Mouse (Mus musculus): ENCODE measurements at regions not wholly inside any gene's neighbourhood (a gene's known extent, or its start where the extent isn't known, plus 50 kb on each side); places are given as distances from the start of the nearest gene placed in this dataset.

GRCm38 (mm10) chr10:30470831-30471230 is 129.7 kb downstream of the Trmt11 start:
- Histone ChIP-seq H3K27me3 (ENCODE audit: control insufficient read depth, insufficient read depth, low read depth, low read length) (no peaks in the 10 kb centered on the region), H3K27ac (ENCODE audit: low read length) (no peak overlapping the region), H3K4me1 (replicated peaks; ENCODE audit: control insufficient read depth, insufficient read depth, low read length) (no peaks in the 10 kb centered on the region), H3K9ac (ENCODE audit: low read length) (no peak overlapping the region), H3K4me2 (ENCODE audit: low read depth, low read length) (no peak overlapping the region), H3K9me3 (ENCODE audit: control insufficient read depth, low read length) (no peaks in the 10 kb centered on the region), H3K4me3 (ENCODE audit: low read length) (no peak overlapping the region), H3K36me3 (ENCODE audit: control insufficient read depth, insufficient read depth, low read length) (no peaks in the 10 kb centered on the region)
- peak; percentile 94 for ATAC-seq (ENCODE audit: low read depth)
- WGBS: 35% methylated on average over 3 of the region's 3 CpGs

GRCm38 (mm10) chr10:30450616-30451015 is 149.9 kb downstream of the Trmt11 start:
- Histone ChIP-seq H3K4me1 (replicated peaks; ENCODE audit: control insufficient read depth, insufficient read depth, low read length) (no peaks in the 10 kb centered on the region), H3K4me3 (ENCODE audit: low read length) (no peak overlapping the region), H3K27ac (ENCODE audit: low read length) (no peak overlapping the region), H3K9ac (ENCODE audit: low read length) (no peak overlapping the region), H3K27me3 (ENCODE audit: control insufficient read depth, insufficient read depth, low read depth, low read length) (no peaks in the 10 kb centered on the region), H3K36me3 (ENCODE audit: control insufficient read depth, insufficient read depth, low read length) (no peaks in the 10 kb centered on the region), H3K9me3 (ENCODE audit: control insufficient read depth, low read length) (no peaks in the 10 kb centered on the region), H3K4me2 (ENCODE audit: low read depth, low read length) (no peak overlapping the region)
- ATAC-seq (ENCODE audit: low read depth): no peak
- WGBS: 76% methylated on average over 4 of the region's 4 CpGs

- H3K9ac ChIP-seq (ENCODE audit: low read length): no peak overlapping the region
- H3K36me3 ChIP-seq (ENCODE audit: control insufficient read depth, insufficient read depth, low read length): no peaks in the 10 kb centered on the region
- H3K9me3 ChIP-seq (ENCODE audit: control insufficient read depth, low read length): no peaks in the 10 kb centered on the region
- H3K4me2 ChIP-seq (ENCODE audit: low read depth, low read length): no peak overlapping the region
- no peak for ATAC-seq (ENCODE audit: low read depth)
- no peaks in the 10 kb centered on the region for H3K27me3 ChIP-seq (ENCODE audit: control insufficient read depth, insufficient read depth, low read depth, low read length)
- WGBS: 81% methylated on average over 2 of the region's 2 CpGs
- no peak overlapping the region for H3K27ac ChIP-seq (ENCODE audit: low read length)
- H3K4me1 ChIP-seq (replicated peaks; ENCODE audit: control insufficient read depth, insufficient read depth, low read length): no peaks in the 10 kb centered on the region
- H3K4me3 ChIP-seq (ENCODE audit: low read length): no peak overlapping the region
Measured at GRCm38 (mm10) chr10:30447057-30447456, 153.5 kb downstream of the Trmt11 start.

GRCm38 (mm10) chr10:30446572-30446971 is 154.0 kb downstream of the Trmt11 start:
- Histone ChIP-seq H3K27ac (ENCODE audit: low read length) (no peak overlapping the region), H3K4me3 (ENCODE audit: low read length) (no peak overlapping the region), H3K27me3 (ENCODE audit: control insufficient read depth, insufficient read depth, low read depth, low read length) (no peaks in the 10 kb centered on the region), H3K4me1 (replicated peaks; ENCODE audit: control insufficient read depth, insufficient read depth, low read length) (no peaks in the 10 kb centered on the region), H3K4me2 (ENCODE audit: low read depth, low read length) (no peak overlapping the region), H3K9ac (ENCODE audit: low read length) (no peak overlapping the region), H3K36me3 (ENCODE audit: control insufficient read depth, insufficient read depth, low read length) (no peaks in the 10 kb centered on the region), H3K9me3 (ENCODE audit: control insufficient read depth, low read length) (no peaks in the 10 kb centered on the region)
- no peak for ATAC-seq (ENCODE audit: low read depth)
- 65% methylated on average over 1 of the region's 1 CpGs for WGBS

- no peaks in the 10 kb centered on the region for H3K4me1 ChIP-seq (replicated peaks; ENCODE audit: control insufficient read depth, insufficient read depth, low read length)
- no peaks in the 10 kb centered on the region for H3K36me3 ChIP-seq (ENCODE audit: control insufficient read depth, insufficient read depth, low read length)
- H3K9me3 ChIP-seq (ENCODE audit: control insufficient read depth, low read length): no peaks in the 10 kb centered on the region
- H3K27me3 ChIP-seq (ENCODE audit: control insufficient read depth, insufficient read depth, low read depth, low read length): no peaks in the 10 kb centered on the region
- no peak overlapping the region for H3K9ac ChIP-seq (ENCODE audit: low read length)
- no peak overlapping the region for H3K27ac ChIP-seq (ENCODE audit: low read length)
- ATAC-seq (ENCODE audit: low read depth): no peak
- WGBS: 36% methylated on average over 2 of the region's 2 CpGs
- no peak overlapping the region for H3K4me3 ChIP-seq (ENCODE audit: low read length)
- no peak overlapping the region for H3K4me2 ChIP-seq (ENCODE audit: low read depth, low read length)
Measured at GRCm38 (mm10) chr10:30439802-30440201, 160.7 kb downstream of the Trmt11 start.

GRCm38 (mm10) chr10:30426420-30426923 is 174.1 kb downstream of the Trmt11 start:
- H3K4me1 ChIP-seq (replicated peaks; ENCODE audit: control insufficient read depth, insufficient read depth, low read length): no peaks in the 10 kb centered on the region
- WGBS: 34% methylated on average over 4 of the region's 4 CpGs
- H3K27me3 ChIP-seq (ENCODE audit: control insufficient read depth, insufficient read depth, low read depth, low read length): no peaks in the 10 kb centered on the region
- peak; percentile 67 for ATAC-seq (ENCODE audit: low read depth)
- H3K27ac ChIP-seq (ENCODE audit: low read length): no peak overlapping the region
- H3K4me3 ChIP-seq (ENCODE audit: low read length): no peak overlapping the region
- no peaks in the 10 kb centered on the region for H3K36me3 ChIP-seq (ENCODE audit: control insufficient read depth, insufficient read depth, low read length)
- no peak overlapping the region for H3K4me2 ChIP-seq (ENCODE audit: low read depth, low read length)
- H3K9me3 ChIP-seq (ENCODE audit: control insufficient read depth, low read length): no peaks in the 10 kb centered on the region
- no peak overlapping the region for H3K9ac ChIP-seq (ENCODE audit: low read length)

GRCm38 (mm10) chr10:30419391-30420043 is 181.0 kb downstream of the Trmt11 start:
- peaks cover 2% of the 10 kb centered on the region; the same call in 1 of the 2 replicates for H3K27me3 ChIP-seq (ENCODE audit: control insufficient read depth, insufficient read depth, low read depth, low read length)
- no peak overlapping the region for H3K27ac ChIP-seq (ENCODE audit: low read length)
- no peaks in the 10 kb centered on the region for H3K9me3 ChIP-seq (ENCODE audit: control insufficient read depth, low read length)
- WGBS: 29% methylated on average over 6 of the region's 6 CpGs
- no peaks in the 10 kb centered on the region for H3K4me1 ChIP-seq (replicated peaks; ENCODE audit: control insufficient read depth, insufficient read depth, low read length)
- H3K9ac ChIP-seq (ENCODE audit: low read length): no peak overlapping the region
- H3K4me2 ChIP-seq (ENCODE audit: low read depth, low read length): no peak overlapping the region; the same call in 1 of the 2 replicates
- ATAC-seq (ENCODE audit: low read depth): no peak
- no peak overlapping the region for H3K4me3 ChIP-seq (ENCODE audit: low read length)
- H3K36me3 ChIP-seq (ENCODE audit: control insufficient read depth, insufficient read depth, low read length): no peaks in the 10 kb centered on the region

- WGBS: 43% methylated on average over 3 of the region's 3 CpGs
Measured at GRCm38 (mm10) chr10:30416314-30416713, 184.2 kb downstream of the Trmt11 start.

GRCm38 (mm10) chr10:30411736-30412135 is 188.8 kb downstream of the Trmt11 start:
- no peaks in the 10 kb centered on the region for H3K9me3 ChIP-seq (ENCODE audit: control insufficient read depth, low read length)
- no peak overlapping the region for H3K9ac ChIP-seq (ENCODE audit: low read length)
- no peak for ATAC-seq (ENCODE audit: low read depth)
- no peaks in the 10 kb centered on the region for H3K4me1 ChIP-seq (replicated peaks; ENCODE audit: control insufficient read depth, insufficient read depth, low read length)
- no peak overlapping the region for H3K27ac ChIP-seq (ENCODE audit: low read length)
- no peaks in the 10 kb centered on the region for H3K27me3 ChIP-seq (ENCODE audit: control insufficient read depth, insufficient read depth, low read depth, low read length)
- no peak overlapping the region for H3K4me2 ChIP-seq (ENCODE audit: low read depth, low read length)
- H3K4me3 ChIP-seq (ENCODE audit: low read length): no peak overlapping the region
- H3K36me3 ChIP-seq (ENCODE audit: control insufficient read depth, insufficient read depth, low read length): no peaks in the 10 kb centered on the region

More at GRCm38 (mm10) chr10:30416314-30416713, 184.2 kb downstream of the Trmt11 start:
- Histone ChIP-seq H3K4me1 (replicated peaks; ENCODE audit: control insufficient read depth, insufficient read depth, low read length) (no peaks in the 10 kb centered on the region), H3K27me3 (ENCODE audit: control insufficient read depth, insufficient read depth, low read depth, low read length) (peaks cover 1% of the 10 kb centered on the region; the same call in 1 of the 2 replicates), H3K27ac (ENCODE audit: low read length) (no peak overlapping the region), H3K4me3 (ENCODE audit: low read length) (no peak overlapping the region), H3K9ac (ENCODE audit: low read length) (no peak overlapping the region), H3K4me2 (ENCODE audit: low read depth, low read length) (no peak overlapping the region), H3K36me3 (ENCODE audit: control insufficient read depth, insufficient read depth, low read length) (no peaks in the 10 kb centered on the region), H3K9me3 (ENCODE audit: control insufficient read depth, low read length) (no peaks in the 10 kb centered on the region)
- no peak for ATAC-seq (ENCODE audit: low read depth)
